Mouse (Mus musculus) erythroblast, embryonic 14.5 days (primary cell): ENCODE data around the gene Fibin.

Source experiments
- GATA1 ChIP-seq: IDR thresholded peaks from 2 replicates; pipeline ENCODE4 v1.6.1; 2012; ENCODE audit warnings: low read length, inconsistent platforms, mixed read lengths
- TAL1 ChIP-seq: IDR thresholded peaks from 3 replicates; pipeline ENCODE4 v1.6.1; 2012; ENCODE audit warnings: low read length, inconsistent platforms, mixed read lengths

GRCm38 (mm10) chr2:110367382-110367887, 4.5 kb upstream of the Fibin start:
- TF ChIP-seq GATA1 (no peak), TAL1 (no peak)
